Mouse (Mus musculus) small intestine, adult 2 months (tissue): ENCODE data around the gene Hnrnpa1. TPM values are rescaled to one million over a fixed set of nuclear protein-coding genes. Genes with fewer than 3 reads are reported as not detected.
A peak's percentile ranks its signal among the peaks of the same experiment; 100 is the strongest.

Source experiments
- H3K27ac ChIP-seq: fragments of 200-500 bp; 2 replicates; pipeline ENCODE4 v1.5.1; 2012; ENCODE audit warnings: low read depth, low read length, control low read depth, inconsistent platforms; ENCODE audit not compliant: insufficient read depth
- H3K27me3 ChIP-seq: fragments of 200-500 bp; 2 replicates; pipeline ENCODE4 v1.6.1; 2012; ENCODE audit warnings: mild to moderate bottlenecking, moderate library complexity, low read length, inconsistent platforms; ENCODE audit not compliant: control insufficient read depth, insufficient read depth
- H3K36me3 ChIP-seq: fragments of 200-500 bp; 2 replicates; pipeline ENCODE4 v1.6.1; 2012; ENCODE audit warnings: mild to moderate bottlenecking, low read length, control low read depth, inconsistent platforms; ENCODE audit not compliant: control insufficient read depth, insufficient read depth
- H3K4me1 ChIP-seq: fragments of 200-500 bp; 2 replicates; pipeline ENCODE4 v1.6.1; 2012; ENCODE audit warnings: low read length, inconsistent platforms, mixed read lengths; ENCODE audit not compliant: control insufficient read depth, insufficient read depth, insufficient read length
- H3K4me3 ChIP-seq: fragments of 200-500 bp; 2 replicates; pipeline ENCODE4 v1.5.1; 2012; ENCODE audit warnings: low read depth, mild to moderate bottlenecking, control low read depth, inconsistent platforms, low read length, moderate library complexity
- CTCF ChIP-seq: fragments of 200-500 bp; IDR thresholded peaks from 2 replicates; pipeline ENCODE4 v1.5.1; 2012; ENCODE audit warnings: low read depth, mild to moderate bottlenecking, control low read depth, inconsistent platforms, low read length, moderate library complexity, mixed read lengths; ENCODE audit not compliant: insufficient replicate concordance, insufficient read length; ENCODE audit errors: extremely low read depth
- POLR2A ChIP-seq: fragments of 200-500 bp; IDR thresholded peaks from 2 replicates; pipeline ENCODE4 v1.6.1; 2012; ENCODE audit warnings: low read depth, mild to moderate bottlenecking, control low read depth, inconsistent platforms, low read length, moderate library complexity
- WGBS: fragments of 180-500 bp; shearing (Covaris S2); methylation state at CpG from one replicate; pipeline ENCODE4 v1.1.7; 2018; 5-methylcytosine and 5-hydroxymethylcytosine counted together
- polyA plus RNA-seq: library from polyadenylated mRNA; depleted of rRNA; stranded (reverse); fragments of >200 nt; gene quantifications from 2 replicates; pipeline ENCODE4 v1.2.3, GENCODE M21; 2012

Hnrnpa1 gene
- polyA plus RNA-seq, 1 experiment, result 29.5 TPM

DNA sequence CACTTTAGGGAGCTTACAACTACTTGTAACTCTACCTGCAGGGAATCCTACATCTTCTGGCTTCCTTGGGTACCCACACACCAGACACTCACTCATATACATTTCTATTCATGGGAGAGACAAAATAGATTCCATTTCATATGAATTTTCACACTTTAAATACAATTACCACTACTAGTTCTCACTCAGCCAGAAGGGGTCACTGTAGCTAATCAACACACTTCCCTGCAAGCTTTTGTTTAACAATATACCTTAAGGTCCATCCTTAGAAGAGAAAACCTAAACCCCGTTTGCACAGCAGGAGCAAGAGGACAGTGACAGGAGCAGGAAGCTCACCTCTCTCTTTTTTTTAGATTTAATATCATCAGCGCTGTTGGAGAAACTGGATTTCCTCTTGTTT is 35.1 kb upstream of the Hnrnpa1 start:
- TF ChIP-seq POLR2A (no peak), CTCF (no peak)
- Histone ChIP-seq H3K27me3 (no peaks in the 10 kb centered on the region), H3K36me3 (peaks cover 21% of the 10 kb centered on the region), H3K27ac (no peak overlapping the region), H3K4me1 (no peaks in the 10 kb centered on the region), H3K4me3 (no peak overlapping the region)
- 55% methylated on average over 2 of the region's 2 CpGs for WGBS

DNA sequence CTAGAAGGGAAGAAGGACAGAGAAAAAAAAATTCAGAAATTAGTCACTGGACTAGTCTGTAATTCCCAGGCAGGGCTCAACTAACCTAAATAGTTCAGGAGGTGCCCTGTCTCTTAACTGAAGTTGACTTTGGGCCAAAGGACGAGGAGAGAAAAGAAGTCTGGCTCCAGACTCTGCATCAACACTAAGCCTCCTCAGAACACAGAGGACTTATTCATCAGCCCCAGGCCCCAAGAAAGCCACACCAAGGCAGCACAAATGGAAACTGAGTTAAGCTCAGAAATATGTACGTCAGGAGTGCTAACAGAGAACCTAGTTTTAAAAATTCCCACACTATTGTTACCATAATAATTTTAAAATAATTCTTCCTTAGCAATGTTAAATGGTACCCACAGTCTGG is 26.1 kb upstream of the Hnrnpa1 start:
- TF ChIP-seq CTCF (no peak), POLR2A (no peak)
- Histone ChIP-seq H3K27me3 (no peaks in the 10 kb centered on the region), H3K27ac (no peak overlapping the region), H3K4me3 (no peak overlapping the region), H3K4me1 (peaks cover 6% of the 10 kb centered on the region; the same call in 1 of the 2 replicates), H3K36me3 (peaks cover 10% of the 10 kb centered on the region)
- 66% methylated on average over 2 of the region's 2 CpGs for WGBS

DNA sequence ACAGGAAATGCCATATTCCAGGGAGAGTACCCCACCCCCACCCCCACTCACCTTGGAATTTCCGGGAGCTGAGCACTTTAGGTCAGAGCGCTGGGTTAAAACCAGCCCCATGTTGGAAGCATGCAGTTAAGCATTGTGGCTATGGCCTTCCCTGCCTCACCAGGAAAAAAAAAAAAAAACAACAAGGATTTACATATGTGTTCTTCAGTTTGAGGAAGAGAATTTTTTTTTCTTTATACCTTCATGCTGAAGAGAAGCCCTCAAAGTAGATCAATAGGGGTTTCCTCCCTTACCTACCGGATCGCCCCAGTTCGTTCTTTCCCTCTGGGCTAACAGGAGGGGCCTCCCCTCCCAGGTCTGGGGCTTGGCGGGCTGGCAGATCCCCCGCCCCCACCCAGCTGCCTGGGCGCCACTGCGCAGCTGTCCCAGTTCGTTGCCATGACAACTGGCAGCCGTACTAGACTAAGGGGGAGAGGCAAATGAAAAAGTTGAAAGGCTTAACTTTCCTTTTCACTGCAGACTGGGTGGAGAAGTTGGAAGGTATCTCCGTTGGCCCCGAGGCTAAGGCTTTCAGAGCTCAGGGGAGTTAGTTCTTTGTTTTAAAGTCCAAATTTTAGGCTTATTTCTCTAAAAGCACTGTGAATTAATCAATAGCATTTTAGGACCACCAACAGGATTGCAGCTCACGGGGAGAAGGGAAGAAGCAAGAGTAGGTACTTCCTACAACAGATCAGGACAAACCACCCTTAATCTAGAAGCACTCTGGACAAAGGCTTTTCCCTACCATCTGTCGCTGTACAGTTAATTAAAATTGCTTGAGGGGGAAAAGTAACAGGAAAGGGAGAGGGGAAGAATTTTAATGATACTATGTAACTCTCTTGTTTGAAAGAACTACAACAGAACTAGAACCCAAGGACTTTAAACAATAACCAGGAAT is 25.0 kb upstream of the Hnrnpa1 start:
- Histone ChIP-seq H3K27me3 (no peaks in the 10 kb centered on the region), H3K36me3 (peaks cover 10% of the 10 kb centered on the region), H3K4me1 (peaks cover 6% of the 10 kb centered on the region; the same call in 1 of the 2 replicates), H3K4me3 (peak overlapping the region; percentile 59), H3K27ac (peak overlapping the region; percentile 70)
- 14% methylated on average over 15 of the region's 15 CpGs for WGBS
- TF ChIP-seq CTCF (no peak), POLR2A (0 out of 2 replicates have a peak, but pooled peaks have one; percentile 39)

DNA sequence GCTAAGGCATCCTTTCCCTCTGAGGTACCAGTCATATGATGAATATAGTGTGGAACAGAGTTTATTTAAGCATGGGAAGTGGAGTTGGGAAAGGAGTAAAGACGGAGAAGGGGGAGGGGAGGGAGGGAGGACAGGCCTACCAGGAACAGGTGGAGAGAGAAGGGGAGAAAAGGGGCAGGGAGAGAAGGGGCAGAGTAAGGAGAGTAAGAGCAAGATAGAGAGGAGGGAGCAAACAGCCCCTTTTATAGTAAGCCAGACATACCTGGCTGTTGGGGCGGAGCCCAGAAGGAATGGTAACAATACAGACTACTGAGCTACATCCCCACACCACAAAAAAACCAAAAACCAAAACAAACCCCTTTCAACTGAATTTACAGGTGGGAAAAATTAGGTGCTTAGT is 24.2 kb upstream of the Hnrnpa1 start:
- H3K4me1 ChIP-seq, result peaks cover 7% of the 10 kb centered on the region; the same call in 1 of the 2 replicates
- H3K36me3 ChIP-seq, result peaks cover 6% of the 10 kb centered on the region
- 48% methylated on average over 2 of the region's 2 CpGs for WGBS
- no peak overlapping the region for H3K27ac ChIP-seq
- H3K27me3 ChIP-seq, result no peaks in the 10 kb centered on the region
- H3K4me3 ChIP-seq, result no peak overlapping the region
- TF ChIP-seq POLR2A, result no peak
- no peak for TF ChIP-seq CTCF

DNA sequence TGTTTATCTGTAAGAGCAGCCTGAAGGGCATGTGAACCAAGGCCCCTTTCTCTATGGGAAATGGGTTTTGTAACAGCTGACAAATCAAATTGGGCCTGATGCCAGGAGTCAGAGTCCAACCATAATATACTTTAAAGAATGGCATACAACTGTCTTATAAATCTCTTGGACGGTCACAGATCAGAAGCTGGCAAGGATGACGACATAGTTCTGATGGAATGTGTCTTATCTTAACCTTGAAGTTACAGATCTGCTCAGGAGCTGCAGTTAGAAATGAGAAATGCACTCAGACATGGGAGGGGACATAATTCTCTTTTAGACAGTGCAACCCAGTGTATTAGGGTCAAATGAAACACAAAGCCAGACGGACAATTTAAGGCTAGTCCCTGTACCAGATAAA is 19.4 kb upstream of the Hnrnpa1 start:
- peak overlapping the region; percentile 82 for H3K27ac ChIP-seq
- no peaks in the 10 kb centered on the region for H3K36me3 ChIP-seq
- no peaks in the 10 kb centered on the region for H3K27me3 ChIP-seq
- H3K4me1 ChIP-seq, result peaks cover 7% of the 10 kb centered on the region; the same call in 1 of the 2 replicates
- WGBS, result 18% methylated on average over 3 of the region's 3 CpGs
- no peak for TF ChIP-seq POLR2A
- no peak for TF ChIP-seq CTCF
- H3K4me3 ChIP-seq, result no peak overlapping the region

DNA sequence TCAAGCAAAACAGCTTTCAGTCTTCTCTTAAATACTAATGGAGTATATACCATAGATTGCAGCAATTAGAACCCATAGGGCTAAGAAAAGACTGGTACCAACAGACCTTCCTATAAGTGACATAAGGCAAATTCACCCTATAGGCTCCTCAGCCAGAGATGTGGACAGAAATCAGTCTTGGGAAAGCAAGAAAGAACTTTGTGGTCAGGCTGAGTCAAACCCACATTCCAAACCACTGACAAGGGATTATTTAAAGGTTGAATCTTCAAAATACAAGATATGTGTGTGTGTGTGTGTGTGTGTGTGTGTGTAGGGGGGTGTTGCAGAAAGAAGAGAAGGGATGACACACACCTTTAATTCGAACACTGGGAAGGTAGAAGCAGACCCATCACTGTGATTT is 18.8 kb upstream of the Hnrnpa1 start:
- 74% methylated on average over 1 of the region's 1 CpGs for WGBS
- no peaks in the 10 kb centered on the region for H3K27me3 ChIP-seq
- peaks cover 4% of the 10 kb centered on the region; the same call in 1 of the 2 replicates for H3K4me1 ChIP-seq
- no peak for TF ChIP-seq CTCF
- TF ChIP-seq POLR2A, result no peak
- no peaks in the 10 kb centered on the region for H3K36me3 ChIP-seq
- peak overlapping the region; percentile 82 for H3K27ac ChIP-seq
- H3K4me3 ChIP-seq, result no peak overlapping the region

DNA sequence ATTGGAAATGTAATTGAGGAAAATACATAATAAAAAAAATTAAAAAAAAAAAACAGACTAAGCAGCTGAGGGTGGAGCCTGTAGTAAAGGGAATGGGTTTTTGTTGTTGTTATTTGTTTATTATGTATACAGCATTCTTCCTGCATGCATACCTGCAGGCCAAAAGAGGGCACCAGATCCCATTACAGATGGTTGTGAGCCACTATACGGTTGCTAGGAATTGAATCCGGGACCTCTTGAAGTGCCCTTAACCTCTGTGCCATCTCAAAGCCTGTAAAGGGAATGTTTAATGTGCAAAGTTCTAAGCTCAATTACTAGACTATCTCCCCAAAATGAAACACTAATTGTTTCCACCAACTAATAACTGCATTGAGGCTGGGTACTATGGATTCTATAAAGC is 16.1 kb upstream of the Hnrnpa1 start:
- H3K27ac ChIP-seq, result no peak overlapping the region
- peaks cover 7% of the 10 kb centered on the region; the same call in 1 of the 2 replicates for H3K4me1 ChIP-seq
- TF ChIP-seq POLR2A (no peak), CTCF (no peak)
- WGBS, result 84% methylated on average over 2 of the region's 2 CpGs
- H3K27me3 ChIP-seq, result no peaks in the 10 kb centered on the region
- no peaks in the 10 kb centered on the region for H3K36me3 ChIP-seq
- no peak overlapping the region for H3K4me3 ChIP-seq

DNA sequence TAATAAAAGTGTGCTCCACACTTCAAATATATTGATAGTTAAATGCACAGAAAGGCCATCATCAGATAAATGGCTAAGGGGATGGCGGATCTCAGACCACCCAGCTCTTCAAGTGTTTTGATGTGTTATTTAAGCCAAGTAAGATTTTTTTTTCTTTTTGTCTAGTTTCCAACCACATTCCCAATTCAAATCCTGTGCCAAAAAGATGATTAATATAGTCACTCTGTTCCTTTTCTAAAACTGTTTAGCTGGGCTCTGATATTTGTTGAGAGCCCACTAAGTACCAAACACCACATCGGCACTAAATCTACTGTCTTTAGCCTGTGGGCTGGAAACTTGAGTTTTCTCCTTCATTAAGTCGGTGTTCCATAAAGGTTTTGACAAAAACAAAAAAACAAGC is 13.2 kb upstream of the Hnrnpa1 start:
- WGBS, result 79% methylated on average over 3 of the region's 3 CpGs
- H3K27ac ChIP-seq, result no peak overlapping the region
- no peak overlapping the region for H3K4me3 ChIP-seq
- H3K36me3 ChIP-seq, result 0 out of 2 replicates have a peak, but pooled peaks cover under 1% of the 10 kb centered on the region
- peaks cover 2% of the 10 kb centered on the region; the same call in 1 of the 2 replicates for H3K4me1 ChIP-seq
- H3K27me3 ChIP-seq, result no peaks in the 10 kb centered on the region
- TF ChIP-seq CTCF (no peak), POLR2A (no peak)
